Comparison of ENCODE assay signal across 8 mouse cellular contexts in genomic region chr9:24501618-24502017, GRCm38 (mm10). TPM values are rescaled to one million over a fixed set of nuclear protein-coding genes. Genes with fewer than 3 reads are reported as not detected.
A peak's percentile ranks its signal among the peaks of the same experiment; 100 is the strongest.
DNase-seq lines count a peak whose midpoint lies in the region; ATAC-seq lines count a peak whose summit lies in the region.

No protein-coding gene starts in this region.

- H3K9ac ChIP-seq in limb, embryonic 12.5 days (replicated peaks), result peak overlapping the region; percentile 81; the same call in 1 of the 2 replicates

- H3K27me3 ChIP-seq in limb, embryonic 12.5 days, result no peaks in the 10 kb centered on the region
- no peaks in the 10 kb centered on the region for H3K27me3 ChIP-seq in splenic B cell, adult 2 months (ENCODE audit: control insufficient read depth, insufficient read depth, low read length, poor library complexity, severe bottlenecking)

- H3K27ac ChIP-seq in limb, embryonic 12.5 days, result no peak overlapping the region

- no peaks in the 10 kb centered on the region for H3K36me3 ChIP-seq in limb, embryonic 12.5 days
- no peaks in the 10 kb centered on the region for H3K36me3 ChIP-seq in splenic B cell, adult 2 months (ENCODE audit: control insufficient read depth, insufficient read depth, low read length, poor library complexity, severe bottlenecking)

- no peaks in the 10 kb centered on the region for H3K9me3 ChIP-seq in limb, embryonic 12.5 days

- no peak for ATAC-seq in CD4-positive, CD25-positive, alpha-beta regulatory T cell, adult 4 months
- no peak for ATAC-seq in limb, embryonic 12.5 days (ENCODE audit: insufficient number of reproducible peaks, insufficient read depth, low FRiP score, low TSS enrichment, low read depth)

- H3K4me1 ChIP-seq in limb, embryonic 12.5 days (replicated peaks), result peaks cover 10% of the 10 kb centered on the region

- H3K4me3 ChIP-seq in limb, embryonic 12.5 days (replicated peaks), result peak overlapping the region; percentile 72

- peak; percentile 13 for DNase-seq in CD4-positive, CD25-positive, alpha-beta regulatory T cell, adult 2 months (ENCODE audit: low read depth, low spot score)
- peak; percentile 11 for DNase-seq in right cerebral cortex, postnatal 25 days
- no peak for DNase-seq in right cerebral cortex, postnatal 4 days
- peak; percentile 23 for DNase-seq in splenic B cell, adult 2 months (ENCODE audit: low read depth, low spot score)
- no peak for DNase-seq in urinary bladder, postnatal 10 days (ENCODE audit: low spot score)
- no peak for DNase-seq in adrenal gland, postnatal 14 days

- whole genome bisulfite sequencing in limb, embryonic 12.5 days, result 53% methylated on average over 2 of the region's 2 CpGs

- H3K4me2 ChIP-seq in limb, embryonic 12.5 days, result peak overlapping the region; percentile 76

RNA-seq across cellular contexts. Expression of gene Dpy19l1, which starts 1.3 kb away (rescaled TPM):
- polyA plus RNA-seq in CD4-positive, CD25-positive, alpha-beta regulatory T cell, adult 4 months (2017; shearing (Covaris generic)), result 1 to 10 TPM; 3.6 to 7.2 TPM
- polyA plus RNA-seq in limb, embryonic 12.5 days (2016; fragmentation: Nextera tagmentation; extraction: Ambion mirVana), result 9.4 and 21.2 TPM in 2 replicates
- 38.9 and 45.8 TPM in 2 replicates for total RNA-seq in adrenal gland, postnatal 14 days (2021)

Comparison
In these comparisons a context has a peak if more than half of its experiments do, and no peak if none do; other contexts are left out.
1. DNase-seq: peak in CD4-positive, CD25-positive, alpha-beta regulatory T cell, adult 2 months (single experiment), right cerebral cortex, postnatal 25 days (single experiment) and splenic B cell, adult 2 months (single experiment); none in right cerebral cortex, postnatal 4 days (single experiment), urinary bladder, postnatal 10 days (single experiment) and adrenal gland, postnatal 14 days (single experiment).